Mouse (Mus musculus): ENCODE data around the gene Cyth1. TPM values are rescaled to one million over a fixed set of nuclear protein-coding genes. Genes with fewer than 3 reads are reported as not detected.
A peak's percentile ranks its signal among the peaks of the same experiment; 100 is the strongest.

The Cyth1 gene
- total RNA-seq, 2 experiments from 2014 or later, result 38.4 to 40.3 TPM

DNA sequence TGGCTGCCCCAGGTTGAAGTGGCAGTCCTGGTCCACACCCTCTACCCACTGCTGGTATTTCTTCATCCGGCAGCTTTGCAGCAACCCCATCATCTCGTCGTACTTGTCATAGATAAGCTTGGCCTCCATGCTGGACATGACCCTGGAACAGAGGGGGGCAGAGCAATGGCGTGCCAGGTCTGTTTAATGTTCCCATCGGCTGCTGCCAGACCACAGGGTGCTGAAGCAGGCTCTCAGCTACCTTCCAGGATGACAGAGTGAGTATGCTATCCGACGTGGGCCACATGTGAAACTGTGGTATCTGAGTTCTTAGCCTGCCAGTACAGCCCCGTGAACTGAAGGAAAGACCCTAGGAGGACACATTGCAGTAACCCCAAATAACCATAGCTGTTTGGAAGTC, 129.6 kb downstream of the Cyth1 start:
- DNase-seq (ENCODE audit: low spot score), result no peak

DNA sequence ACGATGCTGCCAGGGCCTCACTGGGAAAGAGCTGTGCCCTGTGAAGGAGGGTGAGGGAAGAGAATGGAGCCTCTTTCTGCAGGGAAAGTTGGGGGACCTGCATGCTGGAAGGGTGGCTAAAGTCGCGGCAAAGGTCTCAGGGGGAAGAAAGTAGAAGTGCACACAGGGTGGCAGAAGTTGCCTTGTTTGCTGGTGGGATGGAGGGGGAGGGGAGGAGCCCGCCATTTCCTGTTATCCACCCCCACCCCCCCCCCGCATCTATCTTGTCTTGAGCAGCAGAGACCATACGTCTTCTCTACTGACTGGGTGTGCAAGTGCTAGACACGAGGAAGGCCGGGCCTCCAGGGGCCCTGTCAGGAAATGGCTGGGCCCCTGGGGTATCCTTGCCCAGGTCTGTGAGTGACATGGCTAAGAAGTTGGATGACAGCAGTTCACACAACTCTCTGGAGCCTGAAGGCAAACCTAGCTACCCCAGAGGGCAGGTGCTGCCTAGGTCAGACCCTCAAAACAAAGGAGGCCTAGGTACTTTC, 133.7 kb downstream of the Cyth1 start:
- DNase-seq (ENCODE audit: low spot score), result no peak

DNA sequence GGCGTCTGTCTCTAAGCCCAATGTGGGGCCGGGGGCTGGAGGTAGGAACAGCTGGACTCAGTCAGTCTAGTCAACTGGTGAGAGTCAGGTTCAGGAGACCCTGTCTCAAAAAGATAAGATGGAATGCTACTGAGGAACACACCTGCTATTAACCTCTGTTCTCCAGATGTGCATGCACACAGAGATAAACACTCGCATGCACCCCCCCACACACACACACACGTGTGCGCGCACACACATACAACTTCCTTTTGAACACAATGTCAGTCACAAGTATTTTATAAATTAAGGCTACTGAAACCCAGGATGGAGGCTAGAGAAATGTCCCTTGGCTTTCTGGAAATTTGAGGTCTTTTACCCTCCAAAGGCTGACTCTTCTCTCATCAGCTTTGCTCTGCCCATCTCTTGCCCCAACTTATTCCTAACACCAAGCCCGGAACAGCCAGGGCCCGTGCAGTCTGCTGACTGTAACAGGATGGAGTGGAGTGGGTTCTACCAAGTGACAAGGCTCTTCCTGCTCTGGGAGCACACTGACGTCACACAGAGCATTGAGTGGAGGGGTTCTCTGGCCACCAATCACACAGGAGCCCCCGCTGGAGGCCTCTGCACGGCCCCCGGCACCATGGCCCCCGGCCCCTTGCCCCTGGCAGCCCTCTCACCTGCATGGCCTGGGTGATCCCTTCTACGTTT, 134.7 kb downstream of the Cyth1 start:
- DNase-seq (ENCODE audit: low spot score), result no peak

DNA sequence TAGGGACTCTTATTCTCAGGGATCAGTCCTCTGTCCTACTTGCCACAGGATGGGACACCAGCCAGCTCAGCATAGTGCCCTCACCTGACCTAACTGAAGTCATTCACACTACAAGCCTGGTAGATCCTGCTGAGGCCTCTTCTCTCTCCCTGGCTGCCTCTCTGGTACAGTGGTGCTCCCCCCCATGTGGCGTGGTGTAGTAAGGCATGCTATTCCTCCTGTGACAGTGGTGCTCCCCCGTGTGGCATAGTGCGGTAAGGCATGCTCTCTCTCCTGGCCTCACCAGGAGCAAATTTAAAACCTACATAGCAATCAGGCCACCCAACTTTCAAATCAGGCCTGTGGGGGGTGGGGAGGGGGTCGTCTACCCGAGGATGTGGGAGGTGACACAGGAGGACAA, 144.4 kb downstream of the Cyth1 start:
- DNase-seq (ENCODE audit: low spot score), result peak; percentile 78

DNA sequence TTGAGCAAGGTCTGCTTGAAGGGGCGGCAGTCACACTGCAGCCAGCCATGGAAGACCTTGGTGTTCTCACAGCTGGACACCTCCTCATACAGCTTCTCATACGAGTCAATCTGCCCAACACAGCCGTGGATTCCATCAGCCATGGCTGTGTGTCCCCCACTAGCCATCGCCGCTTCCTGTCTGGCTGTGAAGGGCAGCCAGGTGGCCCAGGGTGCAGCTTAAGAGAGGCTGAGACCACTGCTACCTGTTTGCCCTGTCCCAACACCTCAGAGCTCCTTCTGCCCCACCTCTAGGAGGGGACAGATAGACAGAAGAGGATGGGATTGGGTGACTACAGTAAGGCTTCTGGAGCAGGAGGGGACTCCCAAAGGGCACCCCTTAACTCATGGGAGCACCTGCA, 145.0 kb downstream of the Cyth1 start:
- DNase-seq (ENCODE audit: low spot score), result no peak

DNA sequence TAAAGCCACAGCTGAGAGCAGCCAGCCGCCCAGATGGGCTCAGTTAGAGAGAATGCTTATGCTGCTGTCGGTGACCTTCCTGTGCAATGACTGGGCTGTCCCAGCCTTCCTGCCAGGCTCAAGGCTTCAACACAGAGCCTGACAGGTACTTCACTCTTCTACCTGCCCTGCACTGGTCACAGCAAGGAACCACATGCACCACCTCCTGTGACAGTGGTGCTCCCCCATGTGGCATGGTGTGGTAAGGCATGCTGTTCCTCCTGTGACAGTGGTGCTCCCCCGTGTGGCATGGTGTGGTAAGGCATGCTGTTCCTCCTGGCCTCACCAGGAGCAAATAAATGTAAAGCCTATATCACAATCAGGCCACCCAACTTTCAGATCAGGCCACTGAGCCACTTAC, 145.6 kb downstream of the Cyth1 start:
- DNase-seq (ENCODE audit: low spot score), result peak; percentile 88

DNA sequence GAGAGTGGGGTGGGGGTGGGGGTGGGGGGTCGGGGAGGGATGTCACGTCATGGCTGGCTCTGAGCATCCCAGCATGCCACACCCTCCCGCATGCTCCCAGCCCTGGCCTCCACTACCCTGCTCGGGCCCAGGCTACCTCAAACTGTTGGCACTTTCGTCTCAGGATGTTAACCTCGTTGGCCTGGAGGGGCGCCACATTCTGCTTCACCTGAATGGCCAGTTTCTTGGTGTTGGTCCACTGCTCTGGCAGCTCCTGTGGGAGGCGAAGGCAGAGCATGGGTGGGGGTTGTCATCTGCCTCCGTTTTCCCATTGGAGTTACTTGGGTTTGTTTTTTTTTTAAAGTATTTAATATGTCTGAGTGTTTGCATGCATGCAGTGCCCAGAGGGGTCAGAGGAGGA, 147.3 kb downstream of the Cyth1 start:
- DNase-seq (ENCODE audit: low spot score), result no peak

DNA sequence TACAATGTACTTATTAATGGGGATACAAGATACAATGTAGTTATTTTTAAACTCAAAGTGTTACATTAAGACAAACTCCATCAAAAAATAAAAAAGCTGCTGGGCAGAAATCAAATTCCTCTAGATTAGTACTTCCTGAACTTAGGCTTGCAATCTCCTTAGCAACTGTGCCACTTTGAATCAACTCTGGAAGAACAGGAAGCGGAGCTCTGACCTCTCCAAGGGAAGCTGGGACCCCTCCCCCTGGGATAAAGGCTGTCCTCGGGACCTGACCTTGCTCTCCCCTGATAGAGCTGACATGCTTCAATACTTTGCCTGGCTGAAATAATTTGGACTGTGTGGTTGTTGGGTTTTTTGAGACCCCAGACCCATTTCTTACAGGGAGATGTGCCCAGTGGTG, 151.7 kb downstream of the Cyth1 start:
- DNase-seq (ENCODE audit: low spot score), result no peak

DNA sequence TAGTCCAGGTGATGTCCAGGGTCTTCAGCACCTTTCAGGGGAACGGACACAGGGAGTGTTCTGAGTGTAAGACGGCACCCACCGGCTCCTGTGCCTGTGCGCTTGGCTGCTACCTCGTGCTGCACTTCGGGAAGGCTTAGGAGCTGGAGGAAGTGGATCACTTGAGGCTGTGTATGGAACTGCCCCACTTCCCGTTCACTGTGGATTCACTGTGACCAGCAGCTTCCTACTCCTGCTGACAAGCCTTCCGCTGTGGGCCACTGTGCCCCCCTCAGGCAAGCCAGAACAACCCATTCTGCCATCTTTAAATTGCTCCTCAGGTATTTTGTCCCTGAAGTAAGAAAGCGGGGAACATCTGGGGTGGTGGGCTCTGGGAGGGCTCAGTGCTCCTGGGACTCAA, 153.4 kb downstream of the Cyth1 start:
- no peak for DNase-seq (ENCODE audit: low spot score)

DNA sequence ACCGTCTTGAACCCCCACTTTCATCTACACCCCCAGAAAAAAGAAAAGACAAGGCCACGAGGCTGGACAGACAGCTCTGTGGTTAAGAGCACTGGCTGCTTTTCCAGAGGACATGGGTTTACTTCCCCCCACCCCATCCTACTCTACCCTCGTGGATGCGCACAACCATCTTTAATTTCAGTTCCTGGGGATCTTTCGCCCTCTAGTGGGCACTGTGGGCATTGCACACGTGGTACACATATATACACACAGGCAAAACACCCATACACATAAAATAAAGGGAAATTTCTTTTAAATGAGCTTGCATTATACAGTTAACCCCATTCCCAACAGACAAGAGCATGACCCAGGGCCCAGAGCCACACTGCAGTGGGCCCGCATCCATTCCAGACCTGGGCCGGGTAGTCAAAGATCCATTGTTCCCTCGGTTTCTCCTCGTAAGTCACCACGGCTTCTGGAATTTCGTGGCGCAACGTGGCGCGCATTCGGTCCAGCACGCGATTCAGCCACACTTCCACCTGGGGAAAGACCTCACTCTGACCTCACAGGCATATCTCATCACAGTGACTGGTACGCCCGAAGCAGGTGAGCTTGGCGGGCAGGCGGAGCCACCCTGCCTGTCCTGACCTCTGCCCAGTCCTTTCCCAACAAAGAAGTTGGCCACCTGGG, 157.3 kb downstream of the Cyth1 start:
- no peak for DNase-seq (ENCODE audit: low spot score)

DNA sequence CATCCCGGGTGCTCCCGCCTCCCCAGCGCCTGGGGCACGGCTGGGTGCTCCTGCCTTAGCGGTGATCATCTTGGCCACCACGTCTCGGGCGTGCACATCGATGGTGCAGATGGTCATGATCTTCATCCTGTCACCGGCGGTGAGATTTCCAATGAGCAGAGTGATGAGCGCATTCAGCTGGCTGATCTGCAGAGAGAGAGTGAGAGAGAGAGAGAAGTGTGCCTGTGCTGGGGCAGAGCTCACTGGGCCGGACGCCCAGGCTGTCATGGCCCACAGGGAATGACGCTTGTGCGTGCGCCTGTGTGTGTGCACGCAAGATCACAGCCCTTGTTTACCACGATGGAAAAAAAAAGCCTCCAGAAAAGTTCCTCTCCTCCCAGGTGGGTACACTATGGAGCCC, 159.5 kb downstream of the Cyth1 start:
- DNase-seq (ENCODE audit: low spot score), result no peak

DNA sequence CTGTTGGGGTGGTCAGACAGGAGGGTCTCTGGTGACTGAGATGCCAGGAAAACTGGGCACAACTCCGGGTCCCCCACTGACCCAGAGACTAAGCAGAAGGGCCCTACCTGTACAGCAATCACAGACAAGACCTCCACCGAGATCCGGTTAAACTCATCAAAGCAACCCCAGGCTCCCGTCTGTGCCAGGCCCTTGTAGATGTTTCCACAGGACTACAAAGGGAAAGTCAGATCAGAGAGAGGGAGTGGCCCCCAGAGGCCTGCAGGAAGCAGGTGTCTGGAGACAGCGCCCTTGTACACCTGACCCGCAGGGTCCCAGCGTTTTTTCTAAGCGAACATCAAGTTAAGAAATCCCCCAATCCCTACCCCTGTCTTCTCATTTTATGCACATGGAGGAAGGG, 162.4 kb downstream of the Cyth1 start:
- no peak for DNase-seq (ENCODE audit: low spot score)

DNA sequence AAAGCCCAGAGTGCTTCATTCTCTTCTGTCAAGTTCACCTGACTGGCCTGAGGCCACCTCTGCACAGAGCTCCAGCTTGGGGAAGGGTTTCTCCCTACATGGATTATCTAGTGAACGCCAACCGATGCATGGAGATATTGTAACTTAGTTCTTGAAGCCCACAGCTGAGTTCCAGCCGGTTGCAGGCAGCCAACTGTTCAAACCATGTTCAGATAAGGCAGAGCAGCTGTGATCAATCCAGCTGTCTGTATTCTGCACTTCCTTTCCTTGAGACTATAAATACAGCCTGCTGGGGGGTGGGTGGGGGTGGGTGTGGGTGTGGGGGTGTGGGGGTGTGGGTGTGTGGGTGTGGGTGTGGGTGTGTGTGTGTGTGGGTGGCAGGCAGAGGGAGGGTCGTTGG, 163.2 kb downstream of the Cyth1 start:
- no peak for DNase-seq (ENCODE audit: low spot score)

DNA sequence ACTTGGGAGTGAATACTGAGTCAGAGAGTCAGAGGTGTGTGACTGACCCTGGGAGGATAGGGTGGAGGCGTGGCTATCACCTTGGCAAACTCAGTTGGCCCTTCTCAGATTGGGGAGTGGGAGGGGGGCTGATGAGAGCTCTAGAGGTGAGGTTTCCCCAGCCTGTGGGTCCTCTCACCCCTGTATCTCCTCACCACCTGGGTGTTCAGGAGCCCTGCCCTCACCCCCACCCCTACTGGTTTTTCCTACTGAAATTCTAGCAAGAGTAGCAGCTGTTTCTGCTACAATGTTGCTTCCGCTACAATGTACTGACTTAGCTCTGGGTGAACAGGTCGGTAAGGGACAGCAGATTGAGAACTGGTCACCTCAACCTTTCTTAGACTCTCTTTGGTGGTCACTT, 164.1 kb downstream of the Cyth1 start:
- DNase-seq (ENCODE audit: low spot score), result no peak

DNA sequence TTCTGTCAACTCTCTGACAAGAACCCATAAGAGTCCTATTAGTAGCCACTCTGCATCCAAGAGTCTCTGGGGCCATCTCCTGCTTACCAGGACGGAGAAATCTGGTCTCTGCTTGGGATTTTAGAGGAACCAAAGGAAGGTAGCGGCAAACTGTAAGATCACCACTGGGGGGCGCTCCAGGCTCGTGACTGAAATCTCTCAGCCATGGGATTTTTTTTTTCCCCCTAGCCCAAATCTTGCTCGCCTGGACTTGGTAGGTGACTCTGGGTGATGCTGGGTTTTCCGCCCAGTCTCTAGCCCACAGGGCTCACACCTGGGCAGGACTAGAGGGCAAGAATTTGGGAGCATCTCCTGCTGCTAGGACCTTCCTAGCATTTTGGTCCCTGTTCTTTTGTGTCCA, 164.6 kb downstream of the Cyth1 start:
- DNase-seq (ENCODE audit: low spot score), result peak; percentile 56

DNA sequence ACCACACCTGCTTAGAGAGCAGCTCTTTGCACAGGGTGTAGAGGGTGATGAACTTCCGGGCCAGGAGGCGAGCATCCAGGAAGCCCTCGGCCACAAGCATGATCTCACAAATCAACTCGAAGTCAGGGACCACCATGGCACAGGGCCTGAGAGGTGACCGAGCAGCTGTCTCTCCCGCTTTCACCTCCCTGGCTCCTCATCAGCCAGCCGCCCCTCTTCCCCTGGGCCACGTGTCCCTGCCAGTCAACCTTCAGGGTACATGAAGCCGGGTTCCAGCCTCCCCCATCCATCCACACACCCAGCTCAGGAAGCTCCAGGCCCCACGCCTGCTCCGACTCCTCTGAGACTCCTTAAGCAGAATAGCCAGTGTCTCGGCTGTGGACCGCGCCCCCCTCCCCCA, 166.1 kb downstream of the Cyth1 start:
- DNase-seq (ENCODE audit: low spot score), result no peak

Other genes with a start within 250 kb of the Cyth1 start
- under 1 TPM; 0.09 to 0.11 TPM for gene Dnah17, start 118.0 kb downstream of the Cyth1 start, total RNA-seq (2021)
- gene Usp36, start 41.7 kb upstream of the Cyth1 start, total RNA-seq (2021), result 10 to 100 TPM; 12.9 to 14.1 TPM
- under 1 TPM; 0.52 to 0.73 TPM for gene Cep295nl, start 93.9 kb upstream of the Cyth1 start, total RNA-seq (2021)
- 10 to 100 TPM; 65.4 to 89.1 TPM for gene Timp2, start 107.1 kb upstream of the Cyth1 start, total RNA-seq (2021)
- 10 to 100 TPM; 15.8 to 17.1 TPM for gene Lgals3bp, start 153.5 kb upstream of the Cyth1 start, total RNA-seq (2021)
- 10 to 100 TPM; 10.7 to 11.9 TPM for gene Cant1, start 170.5 kb upstream of the Cyth1 start, total RNA-seq (2021)
- gene C1qtnf1, start 179.6 kb upstream of the Cyth1 start, total RNA-seq (2021), result 1 to 10 TPM; 6.6 to 6.9 TPM
- gene Engase, start 228.2 kb upstream of the Cyth1 start, total RNA-seq (2021), result 1 to 10 TPM; 3.5 to 4.1 TPM